12 mouse cellular contexts compared by ENCODE assay signal in the genomic region with DNA sequence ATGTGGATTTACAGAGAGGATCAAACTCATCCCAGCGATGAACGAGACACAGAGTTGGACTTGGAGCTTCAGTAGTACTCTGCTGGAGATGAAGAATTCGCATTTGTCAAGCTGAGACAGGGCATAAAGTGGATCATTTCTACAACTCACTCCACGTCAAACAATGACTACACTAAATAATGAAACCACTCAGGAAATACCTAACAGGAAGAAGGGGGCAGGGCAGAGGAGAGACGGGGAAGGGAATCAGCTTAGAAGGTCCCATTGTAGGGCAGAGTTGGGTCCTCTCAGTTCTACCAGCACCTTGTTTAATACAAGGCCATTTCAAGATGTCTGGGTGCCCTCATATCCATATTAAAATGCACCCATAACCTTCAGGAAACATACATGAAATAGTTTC. TPM values are rescaled to one million over a fixed set of nuclear protein-coding genes. Genes with fewer than 3 reads are reported as not detected.
DNase-seq lines count a peak whose midpoint lies in the region; ATAC-seq and TF ChIP-seq lines count a peak whose summit lies in the region.
"Had no signal": no experiment of that assay in that cellular context is flagged by ENCODE, and none has a peak within 500 bp of the region (broad histone marks: within the 10 kb centered on the region; RNA-seq: fewer than 3 reads in every experiment).

No protein-coding gene starts in this region.

- no peak for DNase-seq in heart, adult 9 months (ENCODE audit: low spot score in 2 of 2)
- DNase-seq in MEL (ENCODE audit: low read depth, low spot score) = peak; percentile 52
- DNase-seq in liver, embryonic 14.5 days (ENCODE audit: low read depth in 3 of 3, low spot score in 3 of 3) = no peak
- no peak for DNase-seq in adrenal gland, postnatal 14 days
- no peak for DNase-seq in right cerebral cortex, postnatal 25 days
- DNase-seq in limb, embryonic 10.5 days (ENCODE audit: low spot score) = no peak
- DNase-seq: adrenal gland, postnatal 36 days; forebrain, postnatal 0 days; kidney, adult 11 months; left cerebral cortex, postnatal 4 days had no signal

- peaks cover 42% of the 10 kb centered on the region for H3K79me2 ChIP-seq in MEL (ENCODE audit: control insufficient read depth, insufficient read depth, low read length, poor library complexity)

- no peak for TF ChIP-seq CTCF in MEL (IDR thresholded peaks at IDR 0.05 in 2 of 3, conservative IDR thresholded peaks at IDR 0.05 in 1 of 3; ENCODE audit: control insufficient read depth in 1 of 3, insufficient read depth in 1 of 3, low read depth in 2 of 3, low read length in 3 of 3, poor library complexity in 1 of 3, severe bottlenecking in 1 of 3)
- TF ChIP-seq CTCF in liver, embryonic 14.5 days (IDR thresholded peaks at IDR 0.05; ENCODE audit: low read depth) = no peak

- no peak overlapping the region for H3K9ac ChIP-seq in heart, embryonic 13.5 days
- H3K9ac ChIP-seq in MEL (ENCODE audit: control insufficient read depth, low read depth, low read length, poor library complexity, severe bottlenecking) = peak overlapping the region; percentile 67
- H3K9ac ChIP-seq in liver, embryonic 14.5 days (replicated peaks) = peak overlapping the region; percentile 48
- no peak overlapping the region for H3K9ac ChIP-seq in stomach, embryonic 15.5 days
- H3K9ac ChIP-seq: forebrain, postnatal 0 days had no signal

- no peak for TF ChIP-seq RAD21 in MEL (IDR thresholded peaks at IDR 0.05; ENCODE audit: low read depth, low read length)

- H3K36me3 ChIP-seq in heart, embryonic 13.5 days = peaks cover 4% of the 10 kb centered on the region; the same call in 1 of the 2 replicates
- H3K36me3 ChIP-seq in MEL (ENCODE audit: control insufficient read depth in 1 of 2, insufficient read depth in 2 of 2, low read length in 2 of 2) = peaks cover 0 to 51% of the 10 kb centered on the region in 2 experiments; a peak in 2 of 4 replicates
- peaks cover 16% of the 10 kb centered on the region for H3K36me3 ChIP-seq in liver, embryonic 14.5 days (replicated peaks; ENCODE audit: control insufficient read depth, insufficient read depth, low read depth)
- no peaks in the 10 kb centered on the region for H3K36me3 ChIP-seq in stomach, embryonic 15.5 days
- H3K36me3 ChIP-seq in limb, embryonic 10.5 days = peaks cover 5% of the 10 kb centered on the region; the same call in 1 of the 2 replicates

- no peak for TF ChIP-seq POLR2A in MEL (IDR thresholded peaks at IDR 0.05; ENCODE audit: control insufficient read depth in 1 of 2, insufficient read depth in 1 of 2, low read depth in 1 of 2, low read length in 2 of 2, poor library complexity in 1 of 2)

- no peaks in the 10 kb centered on the region for H3K9me3 ChIP-seq in heart, embryonic 13.5 days
- H3K9me3 ChIP-seq in MEL (replicated peaks; ENCODE audit: insufficient read depth, low read length) = no peaks in the 10 kb centered on the region
- no peaks in the 10 kb centered on the region for H3K9me3 ChIP-seq in liver, embryonic 14.5 days (ENCODE audit: control insufficient read depth, low read length)
- no peaks in the 10 kb centered on the region for H3K9me3 ChIP-seq in stomach, embryonic 15.5 days
- no peaks in the 10 kb centered on the region for H3K9me3 ChIP-seq in limb, embryonic 10.5 days (replicated peaks)

- no peak for ATAC-seq in heart, embryonic 13.5 days (ENCODE audit: extremely low read depth, insufficient number of reproducible peaks, low FRiP score, low TSS enrichment)
- ATAC-seq in liver, embryonic 14.5 days (ENCODE audit: insufficient read depth) = no peak
- no peak for ATAC-seq in stomach, embryonic 15.5 days (ENCODE audit: insufficient read depth, low FRiP score, low read depth)
- ATAC-seq: forebrain, postnatal 0 days had no signal

- no peak for TF ChIP-seq EP300 in MEL (IDR thresholded peaks at IDR 0.05; ENCODE audit: low read depth in 1 of 2, low read length in 2 of 2)
- no peak; the same call in 1 of the 2 replicates for TF ChIP-seq EP300 in liver, embryonic 14.5 days (IDR thresholded peaks at IDR 0.05; ENCODE audit: low read depth)

- WGBS in heart, embryonic 13.5 days = 76% methylated on average over 5 of the region's 5 CpGs
- 31% methylated on average over 5 of the region's 5 CpGs for WGBS in liver, embryonic 14.5 days (ENCODE audit: insufficient replicate concordance)
- WGBS in stomach, embryonic 15.5 days = 59% methylated on average over 5 of the region's 5 CpGs
- WGBS in limb, embryonic 10.5 days = 89% methylated on average over 5 of the region's 5 CpGs

- H3K27ac ChIP-seq in heart, embryonic 13.5 days (replicated peaks) = peak overlapping the region; percentile 48
- H3K27ac ChIP-seq in MEL (ENCODE audit: control insufficient read depth, low read depth, low read length) = peak overlapping the region; percentile 99
- H3K27ac ChIP-seq in liver, embryonic 14.5 days = peak overlapping the region; percentile 97
- H3K27ac ChIP-seq in stomach, embryonic 15.5 days = peak overlapping the region; percentile 68; the same call in 1 of the 2 replicates
- no peak overlapping the region for H3K27ac ChIP-seq in limb, embryonic 10.5 days

- no peaks in the 10 kb centered on the region for H3K27me3 ChIP-seq in heart, embryonic 13.5 days (replicated peaks)
- no peaks in the 10 kb centered on the region for H3K27me3 ChIP-seq in MEL (ENCODE audit: control insufficient read depth in 1 of 2, insufficient read depth in 2 of 2, low read length in 2 of 2)
- no peaks in the 10 kb centered on the region for H3K27me3 ChIP-seq in liver, embryonic 14.5 days (ENCODE audit: control insufficient read depth, insufficient read depth, low read length)
- no peaks in the 10 kb centered on the region for H3K27me3 ChIP-seq in stomach, embryonic 15.5 days (replicated peaks)
- no peaks in the 10 kb centered on the region for H3K27me3 ChIP-seq in limb, embryonic 10.5 days (ENCODE audit: low read depth, poor library complexity, severe bottlenecking)

- H3K4me2 ChIP-seq in heart, embryonic 13.5 days = peak overlapping the region; percentile 95
- peak overlapping the region; percentile 74 for H3K4me2 ChIP-seq in liver, embryonic 14.5 days (ENCODE audit: low read depth)
- H3K4me2 ChIP-seq in stomach, embryonic 15.5 days = no peak overlapping the region

- peaks cover 61% of the 10 kb centered on the region for H3K4me1 ChIP-seq in heart, embryonic 13.5 days
- H3K4me1 ChIP-seq in MEL (ENCODE audit: control insufficient read depth in 1 of 2, insufficient read depth in 2 of 2, low read length in 2 of 2) = peaks cover 39 to 41% of the 10 kb centered on the region in 2 experiments
- H3K4me1 ChIP-seq in liver, embryonic 14.5 days (replicated peaks; ENCODE audit: control insufficient read depth in 2 of 2, insufficient read depth in 2 of 2, low read length in 1 of 2) = peaks cover 70% of the 10 kb centered on the region in 2 experiments
- H3K4me1 ChIP-seq in stomach, embryonic 15.5 days = peaks cover 23% of the 10 kb centered on the region
- H3K4me1 ChIP-seq in limb, embryonic 10.5 days = peaks cover 22% of the 10 kb centered on the region

- no peak overlapping the region for H3K4me3 ChIP-seq in heart, embryonic 13.5 days
- peak overlapping the region in 1 of 2 experiments; percentile 39; a peak in 2 of 4 replicates for H3K4me3 ChIP-seq in MEL (ENCODE audit: control insufficient read depth in 1 of 2, insufficient read depth in 1 of 2, low read depth in 2 of 2, low read length in 2 of 2)
- H3K4me3 ChIP-seq in liver, embryonic 14.5 days (ENCODE audit: insufficient read depth in 1 of 2, low read depth in 2 of 2, low read length in 2 of 2) = peak overlapping the region in 1 of 2 experiments; percentile 96; a peak in 2 of 4 replicates
- no peak overlapping the region for H3K4me3 ChIP-seq in stomach, embryonic 15.5 days (replicated peaks)
- H3K4me3 ChIP-seq in limb, embryonic 10.5 days = no peak overlapping the region

TF ChIP-seq in MEL, 35 proteins besides CTCF, POLR2A, EP300 and RAD21 (continues in another document):
- peak; percentile 37; the same call in 1 of the 2 replicates for TF ChIP-seq ETS1 (IDR thresholded peaks at IDR 0.05; ENCODE audit: low read depth, low read length)
- TF ChIP-seq TBP (IDR thresholded peaks at IDR 0.05; ENCODE audit: low read depth, low read length) = 0 out of 2 replicates have a peak, but pooled peaks have one; percentile 18

RNA-seq across cellular contexts. Expression of a gene that starts 4.1 kb away (rescaled TPM):
- 15.1 and 17.1 TPM in 2 replicates for polyA plus RNA-seq in heart, embryonic 13.5 days (2015; fragmentation: Nextera tagmentation; extraction: Ambion mirVana)
- 15.0 and 16.4 TPM in 2 replicates for total RNA-seq in MEL (2012; rRNA removed)
- polyA plus RNA-seq in MEL (2012; ENCODE audit: insufficient read depth in 1 of 2, insufficient read length in 2 of 2, low read depth in 1 of 2, low replicate concordance in 2 of 2, missing spikeins in 1 of 2) = 10 to 100 TPM in 1 of 2 experiments, not detected in 1; 16.1 TPM
- 15.1 and 20.6 TPM in 2 replicates for polyA plus RNA-seq in liver, embryonic 14.5 days (2012; rRNA removed)
- 17.9 and 18.3 TPM in 2 replicates for polyA plus RNA-seq in liver, embryonic 14.5 days (2014; fragmentation: Nextera tagmentation; extraction: Ambion mirVana)
- 24.8 and 25.0 TPM in 2 replicates for polyA plus RNA-seq in stomach, embryonic 15.5 days (2015; fragmentation: Nextera tagmentation; extraction: Ambion mirVana)
- total RNA-seq in adrenal gland, postnatal 14 days (2021) = 19.1 and 23.1 TPM in 2 replicates
- 14.3 and 14.9 TPM in 2 replicates for polyA plus RNA-seq in limb, embryonic 10.5 days (2016; fragmentation: Nextera tagmentation; extraction: Ambion mirVana)

RNA-seq across cellular contexts. Expression of a gene that starts 30.5 kb away (rescaled TPM):
- 523 and 569 TPM in 2 replicates for polyA plus RNA-seq in heart, embryonic 13.5 days (2015; fragmentation: Nextera tagmentation; extraction: Ambion mirVana)
- 502 and 524 TPM in 2 replicates for total RNA-seq in MEL (2012; rRNA removed)
- polyA plus RNA-seq in MEL (2012; ENCODE audit: insufficient read depth in 1 of 2, insufficient read length in 2 of 2, low read depth in 1 of 2, low replicate concordance in 2 of 2, missing spikeins in 1 of 2) = 100 to 1,000 TPM in 1 of 2 experiments, not detected in 1; 469 TPM
- 176 and 238 TPM in 2 replicates for polyA plus RNA-seq in liver, embryonic 14.5 days (2012; rRNA removed)
- polyA plus RNA-seq in liver, embryonic 14.5 days (2014; fragmentation: Nextera tagmentation; extraction: Ambion mirVana) = 612 and 652 TPM in 2 replicates
- 840 and 853 TPM in 2 replicates for polyA plus RNA-seq in stomach, embryonic 15.5 days (2015; fragmentation: Nextera tagmentation; extraction: Ambion mirVana)
- 291 and 304 TPM in 2 replicates for total RNA-seq in adrenal gland, postnatal 14 days (2021)
- 775 and 943 TPM in 2 replicates for polyA plus RNA-seq in limb, embryonic 10.5 days (2016; fragmentation: Nextera tagmentation; extraction: Ambion mirVana)

RNA-seq across cellular contexts. Expression of a gene that starts 59.9 kb away (rescaled TPM):
- polyA plus RNA-seq in heart, embryonic 13.5 days (2015; fragmentation: Nextera tagmentation; extraction: Ambion mirVana) = 6.2 and 7.0 TPM in 2 replicates
- 27.0 and 28.9 TPM in 2 replicates for total RNA-seq in MEL (2012; rRNA removed)
- 100 to 1,000 TPM in 1 of 2 experiments, 10 to 100 TPM in 1; 36.9 to 108 TPM for polyA plus RNA-seq in MEL (2012; ENCODE audit: insufficient read depth in 1 of 2, insufficient read length in 2 of 2, low read depth in 1 of 2, low replicate concordance in 2 of 2, missing spikeins in 1 of 2)
- polyA plus RNA-seq in liver, embryonic 14.5 days (2012; rRNA removed) = 3.8 and 5.6 TPM in 2 replicates
- 6.8 and 7.7 TPM in 2 replicates for polyA plus RNA-seq in liver, embryonic 14.5 days (2014; fragmentation: Nextera tagmentation; extraction: Ambion mirVana)
- polyA plus RNA-seq in stomach, embryonic 15.5 days (2015; fragmentation: Nextera tagmentation; extraction: Ambion mirVana) = 9.5 and 10.5 TPM in 2 replicates
- 19.1 and 20.8 TPM in 2 replicates for total RNA-seq in adrenal gland, postnatal 14 days (2021)
- 8.7 and 9.3 TPM in 2 replicates for polyA plus RNA-seq in limb, embryonic 10.5 days (2016; fragmentation: Nextera tagmentation; extraction: Ambion mirVana)

Comparison
In these comparisons a context has a peak if more than half of its experiments do, and no peak if none do; other contexts are left out.
1. H3K9ac ChIP-seq: peak in MEL (single experiment) and liver, embryonic 14.5 days (single experiment); none in heart, embryonic 13.5 days (single experiment) and stomach, embryonic 15.5 days (single experiment).